In the genomic region with DNA sequence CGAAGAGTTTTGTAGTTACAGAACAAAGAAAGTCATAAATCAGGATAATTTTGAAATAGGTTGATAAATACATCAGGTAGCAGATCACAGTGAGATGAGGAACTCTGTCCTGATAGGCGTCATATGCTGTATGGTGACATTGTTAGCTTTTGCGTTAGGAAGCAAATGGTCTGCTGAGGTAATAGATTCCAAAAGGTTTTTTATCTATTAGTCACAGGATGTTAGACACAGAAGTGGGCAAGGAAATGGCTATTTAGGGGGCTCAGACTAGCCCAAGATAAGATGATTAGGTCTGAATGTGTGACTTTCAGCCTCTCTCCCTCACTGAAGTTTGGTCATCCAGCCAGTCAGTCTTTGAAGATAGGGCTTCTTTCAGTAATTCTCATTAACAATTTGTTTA, we compare ENCODE assay signal across 14 mouse cellular contexts. TPM values are rescaled to one million over a fixed set of nuclear protein-coding genes. Genes with fewer than 3 reads are reported as not detected.
A peak's percentile ranks its signal among the peaks of the same experiment; 100 is the strongest.
DNase-seq lines count a peak whose midpoint lies in the region; ATAC-seq and TF ChIP-seq lines count a peak whose summit lies in the region.
"Had no signal": no experiment of that assay in that cellular context is flagged by ENCODE, and none has a peak within 500 bp of the region (broad histone marks: within the 10 kb centered on the region; RNA-seq: fewer than 3 reads in every experiment).

No protein-coding gene starts in this region.

- H3K4me2 ChIP-seq in heart, embryonic 15.5 days, result 0 out of 2 replicates have a peak overlapping the region, but pooled peaks have one; percentile 33
- no peak overlapping the region for H3K4me2 ChIP-seq in lung, embryonic 15.5 days
- H3K4me2 ChIP-seq in limb, embryonic 15.5 days, result no peak overlapping the region
- H3K4me2 ChIP-seq: midbrain, embryonic 11.5 days had no signal

- no peaks in the 10 kb centered on the region for H3K27me3 ChIP-seq in heart, embryonic 15.5 days
- H3K27me3 ChIP-seq in lung, embryonic 15.5 days, result no peaks in the 10 kb centered on the region
- no peaks in the 10 kb centered on the region for H3K27me3 ChIP-seq in embryonic facial prominence, embryonic 10.5 days (replicated peaks; ENCODE audit: low read depth, poor library complexity, severe bottlenecking)
- H3K27me3 ChIP-seq in limb, embryonic 15.5 days, result no peaks in the 10 kb centered on the region

- H3K27ac ChIP-seq in heart, embryonic 15.5 days, result peak overlapping the region; percentile 72
- H3K27ac ChIP-seq in lung, embryonic 15.5 days, result peak overlapping the region; percentile 84
- H3K27ac ChIP-seq in embryonic facial prominence, embryonic 10.5 days (replicated peaks), result peak overlapping the region; percentile 77
- H3K27ac ChIP-seq in limb, embryonic 15.5 days, result peak overlapping the region; percentile 22; the same call in 1 of the 2 replicates
- H3K27ac ChIP-seq in left cerebral cortex, adult 2 months, result no peak overlapping the region

- H3K9ac ChIP-seq in heart, embryonic 15.5 days, result no peak overlapping the region
- no peak overlapping the region for H3K9ac ChIP-seq in lung, embryonic 15.5 days
- no peak overlapping the region for H3K9ac ChIP-seq in limb, embryonic 15.5 days

- peaks cover 60% of the 10 kb centered on the region for H3K4me1 ChIP-seq in heart, embryonic 15.5 days (replicated peaks)
- H3K4me1 ChIP-seq in lung, embryonic 15.5 days, result peaks cover 56% of the 10 kb centered on the region
- H3K4me1 ChIP-seq in embryonic facial prominence, embryonic 10.5 days, result peaks cover 72% of the 10 kb centered on the region
- H3K4me1 ChIP-seq in limb, embryonic 15.5 days, result peaks cover 77% of the 10 kb centered on the region

- H3K36me3 ChIP-seq in heart, embryonic 15.5 days, result no peaks in the 10 kb centered on the region
- no peaks in the 10 kb centered on the region for H3K36me3 ChIP-seq in lung, embryonic 15.5 days
- H3K36me3 ChIP-seq in embryonic facial prominence, embryonic 10.5 days (replicated peaks), result no peaks in the 10 kb centered on the region
- no peaks in the 10 kb centered on the region for H3K36me3 ChIP-seq in limb, embryonic 15.5 days

- no peak overlapping the region for H3K4me3 ChIP-seq in heart, embryonic 15.5 days
- H3K4me3 ChIP-seq in lung, embryonic 15.5 days, result no peak overlapping the region
- H3K4me3 ChIP-seq in embryonic facial prominence, embryonic 10.5 days, result no peak overlapping the region
- no peak overlapping the region for H3K4me3 ChIP-seq in limb, embryonic 15.5 days
- H3K4me3 ChIP-seq in left cerebral cortex, adult 2 months, result no peak overlapping the region

- H3K9me3 ChIP-seq in heart, embryonic 15.5 days (replicated peaks), result no peaks in the 10 kb centered on the region
- no peaks in the 10 kb centered on the region for H3K9me3 ChIP-seq in lung, embryonic 15.5 days
- H3K9me3 ChIP-seq in embryonic facial prominence, embryonic 10.5 days, result no peaks in the 10 kb centered on the region
- H3K9me3 ChIP-seq in limb, embryonic 15.5 days, result no peaks in the 10 kb centered on the region

- TF ChIP-seq CTCF in left cerebral cortex, adult 2 months (IDR thresholded peaks at IDR 0.05), result no peak

- no peak for ATAC-seq in heart, embryonic 15.5 days (replicated peaks; ENCODE audit: insufficient number of reproducible peaks, insufficient read depth, low FRiP score, low read depth)
- ATAC-seq in lung, embryonic 15.5 days (ENCODE audit: borderline replicate concordance, extremely low read depth, low FRiP score, low TSS enrichment), result no peak
- ATAC-seq in limb, embryonic 15.5 days (ENCODE audit: insufficient number of reproducible peaks, low FRiP score, low TSS enrichment, low read depth), result no peak
- ATAC-seq: activated CD4-positive, CD25-positive, alpha-beta regulatory T cell, adult 4 months had no signal

- no peak for DNase-seq in heart, adult 11 months
- no peak for DNase-seq in lung, postnatal 4 days
- DNase-seq in embryonic facial prominence, embryonic 10.5 days (ENCODE audit: low spot score), result no peak
- DNase-seq in left cerebral cortex, adult 2 months (ENCODE audit: extremely low spot score in 1 of 2, low spot score in 2 of 2), result no peak
- no peak for DNase-seq in gastrocnemius, postnatal 4 days (ENCODE audit: low spot score in 2 of 2)
- DNase-seq: left cerebral cortex, postnatal 4 days; thymus, postnatal 36 days had no signal

- intact Hi-C loops in left cerebral cortex, adult 2 months (cut with DNase I), result loop anchor here (5.0 kb wide), 2 partner anchors 34 to 36 kb away; a partner anchor contains a TSS

- WGBS in heart, embryonic 15.5 days, result 50% methylated on average over 3 of the region's 3 CpGs
- WGBS in lung, embryonic 15.5 days, result 40% methylated on average over 3 of the region's 3 CpGs
- 73% methylated on average over 3 of the region's 3 CpGs for WGBS in embryonic facial prominence, embryonic 10.5 days
- WGBS in limb, embryonic 15.5 days, result 64% methylated on average over 3 of the region's 3 CpGs

RNA-seq across cellular contexts. Expression of a gene that starts 33.2 kb away (rescaled TPM):
- polyA plus RNA-seq in heart, embryonic 15.5 days (2015; fragmentation: Nextera tagmentation; extraction: Ambion mirVana), result 7.4 and 12.1 TPM in 2 replicates
- polyA plus RNA-seq in lung, embryonic 15.5 days (2015; fragmentation: Nextera tagmentation; extraction: Ambion mirVana), result 13.8 and 14.8 TPM in 2 replicates
- polyA plus RNA-seq in embryonic facial prominence, embryonic 10.5 days (2016; fragmentation: Nextera tagmentation; extraction: Ambion mirVana), result 20.4 and 22.5 TPM in 2 replicates
- polyA plus RNA-seq in limb, embryonic 15.5 days (2015; fragmentation: Nextera tagmentation; extraction: Ambion mirVana), result 27.6 and 33.0 TPM in 2 replicates
- total RNA-seq in left cerebral cortex, adult 2 months (2021), result 10 to 100 TPM; 66.0 to 68.6 TPM
- 10 to 100 TPM; 48.6 to 48.8 TPM for total RNA-seq in gastrocnemius, postnatal 4 days (2021)

RNA-seq across cellular contexts. Expression of a gene that starts 59.5 kb away (rescaled TPM):
- not detected in 2 replicates for polyA plus RNA-seq in heart, embryonic 15.5 days (2015; fragmentation: Nextera tagmentation; extraction: Ambion mirVana)
- not detected in 2 replicates for polyA plus RNA-seq in lung, embryonic 15.5 days (2015; fragmentation: Nextera tagmentation; extraction: Ambion mirVana)
- not detected in 2 replicates for polyA plus RNA-seq in embryonic facial prominence, embryonic 10.5 days (2016; fragmentation: Nextera tagmentation; extraction: Ambion mirVana)
- not detected in 2 replicates for polyA plus RNA-seq in limb, embryonic 15.5 days (2015; fragmentation: Nextera tagmentation; extraction: Ambion mirVana)
- not detected for total RNA-seq in left cerebral cortex, adult 2 months (2021)
- total RNA-seq in gastrocnemius, postnatal 4 days (2021), result not detected
- total RNA-seq: left cerebral cortex, postnatal 4 days had no signal
- polyA plus RNA-seq: activated CD4-positive, CD25-positive, alpha-beta regulatory T cell, adult 4 months; large intestine, adult 2 months; midbrain, embryonic 11.5 days; spleen, adult 2 months had no signal
